Mouse (Mus musculus) C2C12 (cell line): ENCODE data around the gene Npr1.

Source experiments
- CTCF ChIP-seq: IDR thresholded peaks from one replicate; pipeline ENCODE4 v1.5.1; 2011; ENCODE audit not compliant: control insufficient read depth, insufficient read depth, insufficient read length
- FOSL1 ChIP-seq: IDR thresholded peaks from one replicate; pipeline ENCODE4 v1.8.0; 2011; ENCODE audit warnings: mild to moderate bottlenecking, low read length; ENCODE audit not compliant: poor library complexity, insufficient read depth, severe bottlenecking
- MAX ChIP-seq: IDR thresholded peaks from one replicate; pipeline ENCODE4 v1.6.1; 2011; ENCODE audit warnings: mild to moderate bottlenecking, control low read depth
- MYOD1 ChIP-seq: IDR thresholded peaks from one replicate; pipeline ENCODE4 v1.6.1; 2011; ENCODE audit warnings: low read depth; ENCODE audit not compliant: control insufficient read depth, insufficient read length

- no peak for TF ChIP-seq CTCF
- TF ChIP-seq FOSL1: no peak
- no peak for TF ChIP-seq MAX
- no peak for TF ChIP-seq MYOD1
Measured at GRCm38 (mm10) chr3:90495850-90496525, 30.3 kb upstream of the Npr1 start.
